Mouse (Mus musculus): ENCODE measurements at regions not wholly inside any gene's neighbourhood (a gene's known extent, or its start where the extent isn't known, plus 50 kb on each side); places are given as distances from the start of the nearest gene placed in this dataset.

- TF ChIP-seq POLR2A (IDR thresholded peaks at IDR 0.05; ENCODE audit: insufficient read depth, low read depth, low read length) (no peak), CTCF (IDR thresholded peaks at IDR 0.05; ENCODE audit: insufficient read depth, low read depth, low read length) (no peak)
These were observed 246.6 kb downstream of the Cbln1 start for GRCm38 (mm10) chr8:87225504-87226425.
